Mouse (Mus musculus) lung, adult 18-20 months (tissue): ENCODE results near the gene Tmem256.

ENCODE experiments used
- DNase-seq, 2 experiments: peaks; one replicate each; pipeline ENCODE4 v3.0.0; 2022; ENCODE audit warnings: mixed read lengths in 2 of 2

Gene Tmem256

GRCm38 (mm10) chr11:69886907-69887635 lies 48.8 kb downstream of the Tmem256 start:
- peak; percentile 52 to 68 for DNase-seq
